Mouse (Mus musculus) MEL (cell line): ENCODE results near the gene Pid1. TPM values are rescaled to one million over a fixed set of nuclear protein-coding genes. Genes with fewer than 3 reads are reported as not detected.

ENCODE experiments used
- DNase-seq: peaks from one replicate; pipeline ENCODE4 v3.0.0; 2011; ENCODE audit warnings: low read depth, low spot score
- H3K27ac ChIP-seq: 2 replicates; pipeline ENCODE4 v1.5.1; 2012; ENCODE audit warnings: low read depth, mild to moderate bottlenecking, control low read depth, low read length, moderate library complexity; ENCODE audit not compliant: control insufficient read depth
- H3K27me3 ChIP-seq, 2 experiments: fragments of 150-350 bp in 1 of 2; sonication (generic) in 1 of 2; 2 replicates each; pipeline ENCODE4 v1.6.1; 2012; ENCODE audit warnings: low read length in 2 of 2, mild to moderate bottlenecking in 2 of 2, improper control_type of control experiment in 1 of 2, moderate library complexity in 1 of 2; ENCODE audit not compliant: insufficient read depth in 2 of 2, control insufficient read depth in 1 of 2
- H3K36me3 ChIP-seq, 2 experiments: 2 replicates each; pipeline ENCODE4 v1.6.1; 2012 to 2014; ENCODE audit warnings: low read length in 2 of 2, improper control_type of control experiment in 1 of 2, inconsistent platforms in 1 of 2, mild to moderate bottlenecking in 1 of 2; ENCODE audit not compliant: insufficient read depth in 2 of 2, control insufficient read depth in 1 of 2
- H3K4me1 ChIP-seq, 2 experiments: fragments of 150-350 bp in 1 of 2; sonication (generic) in 1 of 2; 2 replicates each; pipeline ENCODE4 v1.6.1; 2012; ENCODE audit warnings: low read length in 2 of 2, improper control_type of control experiment in 1 of 2, mild to moderate bottlenecking in 1 of 2; ENCODE audit not compliant: insufficient read depth in 2 of 2, control insufficient read depth in 1 of 2
- H3K4me3 ChIP-seq, 2 experiments: fragments of 150-350 bp in 1 of 2; sonication (generic) in 1 of 2; 2 replicates each; pipeline ENCODE4 v1.5.1; 2012; ENCODE audit warnings: low read depth in 2 of 2, low read length in 2 of 2, mild to moderate bottlenecking in 2 of 2, moderate library complexity in 2 of 2, control low read depth in 1 of 2, improper control_type of control experiment in 1 of 2; ENCODE audit not compliant: control insufficient read depth in 1 of 2, insufficient read depth in 1 of 2
- H3K79me2 ChIP-seq: 2 replicates; pipeline ENCODE4 v1.6.1; 2012; ENCODE audit warnings: mild to moderate bottlenecking, low read length, moderate library complexity; ENCODE audit not compliant: control insufficient read depth, poor library complexity, insufficient read depth
- H3K9ac ChIP-seq: 2 replicates; pipeline ENCODE4 v1.6.1; 2012; ENCODE audit warnings: low read depth, mild to moderate bottlenecking, control low read depth, low read length, moderate library complexity; ENCODE audit not compliant: control insufficient read depth, poor library complexity, severe bottlenecking
- H3K9me3 ChIP-seq: fragments of 150-350 bp; sonication (generic); replicated peaks from 2 replicates; pipeline ENCODE4 v1.6.1; 2012; ENCODE audit warnings: mild to moderate bottlenecking, low read length, improper control_type of control experiment, moderate library complexity; ENCODE audit not compliant: insufficient read depth
- CHD1 ChIP-seq: IDR thresholded peaks from 2 replicates; pipeline ENCODE4 v1.6.1; 2012; ENCODE audit warnings: low read depth, mild to moderate bottlenecking, inconsistent platforms, low read length, improper control_type of control experiment
- CTCF ChIP-seq, 3 experiments: IDR thresholded peaks in 2 of 3; conservative IDR thresholded peaks in 1 of 3; 2 replicates each; pipeline ENCODE4 v1.5.1; 2011 to 2012; ENCODE audit warnings: low read length in 3 of 3, low read depth in 2 of 3, mild to moderate bottlenecking in 2 of 3, improper control_type of control experiment in 1 of 3, inconsistent platforms in 1 of 3, mixed read lengths in 1 of 3, moderate library complexity in 1 of 3; ENCODE audit not compliant: control insufficient read depth in 1 of 3, insufficient read depth in 1 of 3, poor library complexity in 1 of 3, severe bottlenecking in 1 of 3
- E2F4 ChIP-seq: IDR thresholded peaks from 2 replicates; pipeline ENCODE4 v1.6.1; 2011; ENCODE audit warnings: low read depth, low read length, improper control_type of control experiment, borderline replicate concordance
- ELF1 ChIP-seq: IDR thresholded peaks from 2 replicates; pipeline ENCODE4 v1.6.1; 2014; ENCODE audit warnings: low read depth, mild to moderate bottlenecking, inconsistent platforms, low read length, improper control_type of control experiment, moderate library complexity
- GABPA ChIP-seq: IDR thresholded peaks from 2 replicates; pipeline ENCODE4 v1.6.1; 2012; ENCODE audit warnings: low read depth, mild to moderate bottlenecking, inconsistent platforms, low read length, improper control_type of control experiment, moderate library complexity
- GATA1 ChIP-seq: IDR thresholded peaks from 2 replicates; pipeline ENCODE4 v1.6.1; 2011; ENCODE audit warnings: low read depth, low read length, improper control_type of control experiment
- HCFC1 ChIP-seq: IDR thresholded peaks from 2 replicates; pipeline ENCODE4 v1.6.1; 2012; ENCODE audit warnings: low read depth, mild to moderate bottlenecking, inconsistent platforms, low read length, improper control_type of control experiment, moderate library complexity
- JUND ChIP-seq: IDR thresholded peaks from 2 replicates; pipeline ENCODE4 v1.6.1; 2011; ENCODE audit warnings: low read depth, mild to moderate bottlenecking, improper control_type of control experiment, low read length
- KAT2A ChIP-seq: conservative IDR thresholded peaks from 2 replicates; pipeline ENCODE4 v1.6.1; 2012; ENCODE audit warnings: low read depth, low read length, improper control_type of control experiment, inconsistent platforms
- MAFK ChIP-seq: IDR thresholded peaks from 2 replicates; pipeline ENCODE4 v1.6.1; 2011; ENCODE audit warnings: low read depth, mild to moderate bottlenecking, low read length, improper control_type of control experiment, borderline replicate concordance
- MAZ ChIP-seq: IDR thresholded peaks from 2 replicates; pipeline ENCODE4 v1.6.1; 2012; ENCODE audit warnings: low read depth, mild to moderate bottlenecking, inconsistent platforms, low read length, improper control_type of control experiment
- MXI1 ChIP-seq: IDR thresholded peaks from 2 replicates; pipeline ENCODE4 v1.6.1; 2011; ENCODE audit warnings: mild to moderate bottlenecking, low read depth, low read length, improper control_type of control experiment
- MYC ChIP-seq: IDR thresholded peaks from 2 replicates; pipeline ENCODE4 v1.6.1; 2011; ENCODE audit warnings: low read depth, mild to moderate bottlenecking, low read length, improper control_type of control experiment, moderate library complexity
- NRF1 ChIP-seq: IDR thresholded peaks from 2 replicates; pipeline ENCODE4 v1.6.1; 2014; ENCODE audit warnings: low read depth, mild to moderate bottlenecking, inconsistent platforms, low read length, improper control_type of control experiment, moderate library complexity; ENCODE audit not compliant: poor library complexity, insufficient read depth, severe bottlenecking
- RAD21 ChIP-seq: IDR thresholded peaks from 2 replicates; pipeline ENCODE4 v1.6.1; 2011; ENCODE audit warnings: mild to moderate bottlenecking, low read depth, low read length, improper control_type of control experiment
- RCOR1 ChIP-seq: IDR thresholded peaks from 2 replicates; pipeline ENCODE4 v1.6.1; 2012; ENCODE audit warnings: low read depth, mild to moderate bottlenecking, inconsistent platforms, low read length, improper control_type of control experiment
- SMC3 ChIP-seq: IDR thresholded peaks from 2 replicates; pipeline ENCODE4 v1.6.1; 2011; ENCODE audit warnings: low read depth, low read length, improper control_type of control experiment
- TAL1 ChIP-seq: IDR thresholded peaks from 2 replicates; pipeline ENCODE4 v1.6.1; 2012; ENCODE audit warnings: mild to moderate bottlenecking, inconsistent platforms, low read length, moderate library complexity, mixed read lengths
- ZC3H11A ChIP-seq: IDR thresholded peaks from 2 replicates; pipeline ENCODE4 v1.6.1; 2012; ENCODE audit warnings: low read depth, mild to moderate bottlenecking, inconsistent platforms, low read length, improper control_type of control experiment
- ZNF384 ChIP-seq: IDR thresholded peaks from 2 replicates; pipeline ENCODE4 v1.6.1; 2012; ENCODE audit warnings: low read depth, mild to moderate bottlenecking, inconsistent platforms, low read length, improper control_type of control experiment
- polyA plus RNA-seq, 2 experiments: library from polyadenylated mRNA; stranded (reverse) in 1 of 2; unstranded in 1 of 2; fragments of >175 nt in 1 of 2; fragments of >200 nt in 1 of 2; gene quantifications; 2 replicates each; pipeline versions ENCODE4 v1.2.1 to v1.2.4; 2012; ENCODE audit warnings: low replicate concordance in 2 of 2, low read depth in 1 of 2; ENCODE audit not compliant: insufficient read length in 2 of 2, insufficient read depth in 1 of 2, missing spikeins in 1 of 2
- total RNA-seq: library from RNA; depleted of rRNA; stranded (reverse); fragments of 300-350 nt; gene quantifications from 2 replicates; pipeline ENCODE4 v1.2.3, GENCODE M21; 2012; rRNA removed

The Pid1 gene
- total RNA-seq: not detected in 2 replicates
- not detected for polyA plus RNA-seq

- no peaks in the 10 kb centered on the region for H3K9me3 ChIP-seq
- no peaks in the 10 kb centered on the region for H3K27me3 ChIP-seq
- TF ChIP-seq ELF1 (no peak), MAFK (no peak), RAD21 (no peak), CHD1 (no peak), MAZ (no peak), CTCF (IDR thresholded peaks at IDR 0.05 in 2 of 3, conservative IDR thresholded peaks at IDR 0.05 in 1 of 3; ENCODE audit: control insufficient read depth in 1 of 3, insufficient read depth in 1 of 3, low read depth in 2 of 3, low read length in 3 of 3, poor library complexity in 1 of 3, severe bottlenecking in 1 of 3) (no peak), GABPA (no peak), GATA1 (no peak), MYC (no peak), ZNF384 (no peak), MXI1 (no peak)
- H3K4me1 ChIP-seq: no peaks in the 10 kb centered on the region
- no peak within 1 kb of the TSS for H3K9ac ChIP-seq
- no peaks in the 10 kb centered on the region for H3K79me2 ChIP-seq
- DNase-seq: no peak
- no peak within 1 kb of the TSS for H3K4me3 ChIP-seq
- no peaks in the 10 kb centered on the region for H3K36me3 ChIP-seq
- H3K27ac ChIP-seq: no peak within 1 kb of the TSS
These were observed at the start of gene Pid1 for GRCm38 (mm10) chr1:84363967-84364366. Gene Pid1, minus strand, starts transcription at chr1:84364180.

- H3K4me3 ChIP-seq: no peak overlapping the region
- no peaks in the 10 kb centered on the region for H3K9me3 ChIP-seq
- no peak for DNase-seq
- H3K36me3 ChIP-seq: no peaks in the 10 kb centered on the region
- H3K27me3 ChIP-seq: no peaks in the 10 kb centered on the region
- TF ChIP-seq KAT2A: no peak
- TF ChIP-seq JUND: no peak
- no peak for TF ChIP-seq HCFC1
- no peak for TF ChIP-seq ZC3H11A
- no peak for TF ChIP-seq CTCF (IDR thresholded peaks at IDR 0.05 in 2 of 3, conservative IDR thresholded peaks at IDR 0.05 in 1 of 3; ENCODE audit: control insufficient read depth in 1 of 3, insufficient read depth in 1 of 3, low read depth in 2 of 3, low read length in 3 of 3, poor library complexity in 1 of 3, severe bottlenecking in 1 of 3)
- TF ChIP-seq SMC3: no peak
- no peak for TF ChIP-seq MYC
- TF ChIP-seq GABPA: no peak
- TF ChIP-seq E2F4: no peak
- TF ChIP-seq TAL1: no peak
- no peak for TF ChIP-seq RCOR1
- TF ChIP-seq NRF1: no peak
- no peak for TF ChIP-seq ZNF384
- TF ChIP-seq RAD21: no peak
- no peaks in the 10 kb centered on the region for H3K79me2 ChIP-seq
- no peak overlapping the region for H3K9ac ChIP-seq
- no peaks in the 10 kb centered on the region; a peak in 1 of 4 replicates for H3K4me1 ChIP-seq
- H3K27ac ChIP-seq: no peak overlapping the region
These were observed 45.5 kb upstream of the Pid1 start for GRCm38 (mm10) chr1:84409514-84409913.
